Mouse (Mus musculus) testis, adult 2 months (tissue): ENCODE measurements around the gene Pir. TPM values are rescaled to one million over a fixed set of nuclear protein-coding genes. Genes with fewer than 3 reads are reported as not detected.

ENCODE experiments used
- H3K27ac ChIP-seq: fragments of 200-500 bp; 2 replicates; pipeline ENCODE4 v1.5.1; 2012; ENCODE audit warnings: low read depth, low read length; ENCODE audit not compliant: control insufficient read depth, insufficient read depth
- H3K27me3 ChIP-seq: fragments of 200-500 bp; 2 replicates; pipeline ENCODE4 v1.6.1; 2012; ENCODE audit warnings: mild to moderate bottlenecking, low read length, moderate library complexity; ENCODE audit not compliant: control insufficient read depth, insufficient read depth
- H3K36me3 ChIP-seq: fragments of 200-500 bp; 2 replicates; pipeline ENCODE4 v1.6.1; 2012; ENCODE audit warnings: mild to moderate bottlenecking, low read length; ENCODE audit not compliant: control insufficient read depth, insufficient read depth
- H3K4me1 ChIP-seq: fragments of 200-500 bp; 2 replicates; pipeline ENCODE4 v1.6.1; 2012; ENCODE audit warnings: low read length; ENCODE audit not compliant: control insufficient read depth, insufficient read depth
- H3K4me3 ChIP-seq: fragments of 200-500 bp; 2 replicates; pipeline ENCODE4 v1.5.1; 2012; ENCODE audit warnings: low read depth, mild to moderate bottlenecking, low read length, moderate library complexity, mixed read lengths; ENCODE audit not compliant: control insufficient read depth
- CTCF ChIP-seq: fragments of 200-500 bp; IDR thresholded peaks from 2 replicates; pipeline ENCODE4 v1.5.1; 2012; ENCODE audit warnings: low read depth, mild to moderate bottlenecking, inconsistent platforms, low read length, moderate library complexity; ENCODE audit not compliant: control insufficient read depth, insufficient read depth, insufficient replicate concordance
- POLR2A ChIP-seq: fragments of 200-500 bp; IDR thresholded peaks from 2 replicates; pipeline ENCODE4 v1.6.1; 2012; ENCODE audit warnings: low read depth, mild to moderate bottlenecking, inconsistent platforms, low read length, moderate library complexity; ENCODE audit not compliant: control insufficient read depth
- polyA plus RNA-seq: library from polyadenylated mRNA; depleted of rRNA; stranded (reverse); fragments of >200 nt; gene quantifications from 2 replicates; pipeline ENCODE4 v1.2.3, GENCODE M21; 2012

Pir gene
- polyA plus RNA-seq, 1 experiment = 0.52 TPM

- Histone ChIP-seq H3K27me3 (no peaks in the 10 kb centered on the region), H3K4me3 (no peak overlapping the region), H3K4me1 (no peaks in the 10 kb centered on the region), H3K36me3 (no peaks in the 10 kb centered on the region), H3K27ac (no peak overlapping the region)
- TF ChIP-seq CTCF = no peak
- TF ChIP-seq POLR2A = no peak
Measured at GRCm38 (mm10) chrX:164287077-164287476, 17.9 kb downstream of the Pir start.

- Histone ChIP-seq H3K27ac (no peak overlapping the region), H3K4me3 (no peak overlapping the region), H3K36me3 (no peaks in the 10 kb centered on the region), H3K4me1 (no peaks in the 10 kb centered on the region), H3K27me3 (no peaks in the 10 kb centered on the region)
- TF ChIP-seq CTCF = no peak
- no peak for TF ChIP-seq POLR2A
Measured at GRCm38 (mm10) chrX:164291147-164291546, 22.0 kb downstream of the Pir start.

GRCm38 (mm10) chrX:164306250-164306649 is 37.1 kb downstream of the Pir start:
- TF ChIP-seq POLR2A (no peak), CTCF (no peak)
- no peaks in the 10 kb centered on the region for H3K4me1 ChIP-seq
- no peaks in the 10 kb centered on the region for H3K36me3 ChIP-seq
- H3K4me3 ChIP-seq = no peak overlapping the region
- H3K27ac ChIP-seq = no peak overlapping the region
- H3K27me3 ChIP-seq = no peaks in the 10 kb centered on the region

GRCm38 (mm10) chrX:164313876-164314275 is 44.7 kb downstream of the Pir start:
- Histone ChIP-seq H3K27ac (no peak overlapping the region), H3K36me3 (no peaks in the 10 kb centered on the region), H3K4me3 (no peak overlapping the region), H3K27me3 (no peaks in the 10 kb centered on the region), H3K4me1 (no peaks in the 10 kb centered on the region)
- TF ChIP-seq POLR2A = no peak
- no peak for TF ChIP-seq CTCF

GRCm38 (mm10) chrX:164318554-164318953 is 49.4 kb downstream of the Pir start:
- H3K4me3 ChIP-seq = no peak overlapping the region
- no peak for TF ChIP-seq CTCF
- TF ChIP-seq POLR2A = no peak
- no peak overlapping the region for H3K27ac ChIP-seq
- no peaks in the 10 kb centered on the region for H3K27me3 ChIP-seq
- H3K4me1 ChIP-seq = no peaks in the 10 kb centered on the region
- H3K36me3 ChIP-seq = no peaks in the 10 kb centered on the region

DNA sequence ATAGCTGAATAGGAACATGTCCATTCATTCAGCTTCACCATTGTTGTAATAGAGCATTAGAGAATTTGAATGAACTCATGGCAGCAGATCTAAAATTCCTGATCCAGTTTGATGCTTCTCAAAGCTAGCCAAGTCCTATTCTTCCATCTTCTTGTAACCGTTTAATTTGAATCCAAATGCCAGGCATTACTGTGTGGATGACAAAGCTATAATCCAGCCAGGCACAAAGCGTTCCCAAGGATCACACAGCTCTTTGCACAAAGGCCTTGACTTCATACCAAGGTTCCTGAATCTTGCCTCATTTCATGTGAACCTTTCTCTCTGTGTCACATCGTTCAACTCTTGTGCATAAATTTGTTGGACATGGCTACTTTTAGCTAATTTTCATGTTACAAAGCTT is 50.9 kb downstream of the Pir start:
- Histone ChIP-seq H3K4me1 (no peaks in the 10 kb centered on the region), H3K27ac (no peak overlapping the region), H3K4me3 (no peak overlapping the region), H3K36me3 (no peaks in the 10 kb centered on the region), H3K27me3 (no peaks in the 10 kb centered on the region)
- TF ChIP-seq CTCF (no peak), POLR2A (no peak)

DNA sequence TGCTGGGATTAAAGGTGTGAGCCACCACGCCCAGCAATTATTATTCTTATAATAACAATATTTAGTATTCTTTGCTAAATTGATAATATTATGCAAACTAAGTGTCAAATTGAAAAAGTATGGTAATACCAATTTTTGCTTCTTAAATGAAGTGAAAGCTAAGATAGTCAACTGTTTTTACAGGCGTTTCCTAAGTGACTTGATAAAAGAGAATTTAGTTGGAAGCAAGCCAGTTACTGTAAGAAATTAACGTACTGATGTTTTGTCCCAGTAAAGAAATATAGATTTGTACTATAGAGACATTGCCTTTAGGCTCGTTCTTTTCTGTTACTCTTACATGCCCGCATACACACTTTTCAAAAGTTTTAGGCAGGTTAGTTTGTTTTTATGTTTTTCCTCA is 53.3 kb downstream of the Pir start:
- H3K27me3 ChIP-seq = no peaks in the 10 kb centered on the region
- no peaks in the 10 kb centered on the region for H3K4me1 ChIP-seq
- TF ChIP-seq POLR2A = no peak
- TF ChIP-seq CTCF = no peak
- H3K4me3 ChIP-seq = no peak overlapping the region
- H3K27ac ChIP-seq = no peak overlapping the region
- H3K36me3 ChIP-seq = no peaks in the 10 kb centered on the region

DNA sequence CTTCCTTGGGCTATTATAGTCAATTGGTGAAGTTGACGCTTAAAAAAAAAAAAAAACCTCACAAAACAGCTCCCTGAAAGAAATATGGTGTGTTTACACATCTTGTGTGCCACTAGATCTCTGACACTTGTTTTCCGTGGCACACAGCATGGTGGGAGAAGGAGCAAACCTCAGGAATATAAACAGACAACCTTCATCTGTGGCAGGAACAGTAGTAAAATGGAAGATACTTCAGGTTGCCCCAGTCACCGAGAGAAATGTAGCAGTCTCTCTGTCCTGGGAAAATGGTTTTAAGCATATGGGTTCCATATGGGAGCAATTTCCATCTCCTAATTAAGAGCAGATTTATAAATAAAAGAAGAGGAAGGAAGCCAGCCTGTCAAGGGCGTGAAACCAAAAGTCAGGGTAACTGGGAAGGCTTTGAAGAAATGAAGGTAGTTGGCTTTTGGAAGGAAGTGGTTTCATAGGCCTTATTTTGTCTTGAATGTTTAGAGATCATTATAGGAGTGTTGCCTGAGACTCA is 54.3 kb downstream of the Pir start:
- H3K36me3 ChIP-seq = no peaks in the 10 kb centered on the region
- H3K27me3 ChIP-seq = no peaks in the 10 kb centered on the region
- H3K27ac ChIP-seq = no peak overlapping the region
- H3K4me3 ChIP-seq = no peak overlapping the region
- no peak for TF ChIP-seq POLR2A
- no peaks in the 10 kb centered on the region for H3K4me1 ChIP-seq
